Mouse (Mus musculus) lung, adult 2 months (tissue): ENCODE measurements around the gene Alox15.

Experiments used
- CTCF ChIP-seq: fragments of 200-500 bp; IDR thresholded peaks from 2 replicates; pipeline ENCODE4 v1.5.1; 2011; ENCODE audit warnings: mild to moderate bottlenecking, low read length, control low read depth; ENCODE audit not compliant: insufficient read depth
- POLR2A ChIP-seq: fragments of 200-500 bp; IDR thresholded peaks from 2 replicates; pipeline ENCODE4 v1.6.1; 2011; ENCODE audit warnings: low read depth, mild to moderate bottlenecking, control low read depth, low read length, borderline replicate concordance; ENCODE audit errors: extremely low read depth

DNA sequence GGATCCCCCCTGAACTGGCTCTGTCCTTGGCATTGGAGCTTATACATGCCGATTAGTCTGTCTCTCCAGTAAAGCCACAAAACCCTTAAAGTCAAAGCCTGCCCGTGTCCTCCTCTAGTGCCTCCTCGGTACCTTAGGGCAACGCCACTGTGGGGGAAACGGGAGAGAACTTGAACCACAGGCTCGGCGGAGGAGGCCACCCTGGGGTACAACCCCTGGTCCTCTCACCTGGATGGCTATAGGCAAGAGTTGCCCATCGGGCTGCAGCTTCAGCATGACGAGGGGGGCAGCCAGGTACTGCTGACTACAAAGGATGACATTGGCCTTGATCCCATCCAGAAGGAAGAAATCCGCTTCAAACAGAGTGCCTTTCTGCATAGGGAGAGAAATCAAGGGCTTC is 4.0 kb downstream of the Alox15 start:
- TF ChIP-seq CTCF (no peak), POLR2A (no peak)
